Mouse (Mus musculus): ENCODE results near the gene Wdr5b. TPM values are rescaled to one million over a fixed set of nuclear protein-coding genes. Genes with fewer than 3 reads are reported as not detected.

Gene Wdr5b
- polyA plus RNA-seq, 1 experiment from 2014 or later: 11.6 TPM

DNA sequence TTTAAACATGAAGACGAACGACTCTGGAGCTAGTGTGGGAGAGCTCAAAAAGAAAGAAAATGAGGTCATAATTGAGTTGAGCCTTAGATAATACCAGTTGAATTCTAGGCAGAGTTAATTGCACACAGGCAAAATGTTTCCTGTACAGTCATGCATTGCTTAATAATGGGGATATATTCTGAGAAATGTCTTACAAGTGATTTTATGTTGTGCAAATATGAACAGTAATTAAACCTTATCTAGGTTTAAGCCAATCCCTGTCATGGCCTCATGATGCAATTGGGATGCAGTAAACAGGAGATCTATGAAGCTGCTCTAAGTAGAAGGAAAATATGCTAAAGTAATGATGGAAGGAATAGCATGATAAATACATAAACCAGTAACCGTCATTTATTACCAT, 33.8 kb downstream of the Wdr5b start:
- Histone ChIP-seq H3K27me3 (ENCODE audit: control insufficient read depth, insufficient read depth, low read length) (no peaks in the 10 kb centered on the region), H3K4me2 (ENCODE audit: low read depth, low read length, severe bottlenecking) (no peak overlapping the region), H3K9me3 (ENCODE audit: control insufficient read depth, low read length) (no peaks in the 10 kb centered on the region), H3K4me3 (ENCODE audit: low read depth, low read length) (no peak overlapping the region), H3K9ac (ENCODE audit: low read length) (no peak overlapping the region), H3K27ac (ENCODE audit: low read depth, low read length) (no peak overlapping the region), H3K36me3 (ENCODE audit: control insufficient read depth, insufficient read depth, low read length) (no peaks in the 10 kb centered on the region), H3K4me1 (replicated peaks; ENCODE audit: control insufficient read depth, insufficient read depth, low read length) (peaks cover 4% of the 10 kb centered on the region)
- no peak for ATAC-seq (replicated peaks; ENCODE audit: low FRiP score)
- 89% methylated on average over 3 of the region's 3 CpGs for WGBS
- no peak for DNase-seq (ENCODE audit: low spot score)

DNA sequence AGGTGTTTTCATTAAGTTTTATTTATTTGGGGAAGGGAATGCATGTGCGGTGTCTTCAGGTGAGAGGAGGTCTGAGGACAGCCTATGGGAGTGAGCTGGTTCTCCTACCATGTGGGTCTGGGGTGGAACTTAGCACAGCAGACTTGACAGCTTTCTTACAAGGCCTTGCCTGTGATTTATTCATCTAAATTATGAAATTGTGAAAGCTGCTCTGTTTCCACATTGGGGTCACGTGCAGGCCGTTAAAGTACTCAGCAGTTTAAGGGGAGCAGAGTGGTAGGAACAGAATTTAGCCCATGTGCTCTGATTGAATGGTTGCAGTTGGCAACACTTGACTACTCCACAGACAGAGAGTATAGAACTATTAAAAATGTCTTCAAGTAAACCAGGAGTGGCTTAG, 38.9 kb downstream of the Wdr5b start:
- H3K4me1 ChIP-seq (replicated peaks; ENCODE audit: control insufficient read depth, insufficient read depth, low read length): no peaks in the 10 kb centered on the region
- DNase-seq (ENCODE audit: low spot score) (no peak), ATAC-seq (replicated peaks; ENCODE audit: low FRiP score) (no peak)
- H3K27ac ChIP-seq (ENCODE audit: low read depth, low read length): no peak overlapping the region
- H3K9ac ChIP-seq (ENCODE audit: low read length): no peak overlapping the region
- H3K27me3 ChIP-seq (ENCODE audit: control insufficient read depth, insufficient read depth, low read length): no peaks in the 10 kb centered on the region
- 95% methylated on average over 3 of the region's 3 CpGs for WGBS
- no peak overlapping the region for H3K4me2 ChIP-seq (ENCODE audit: low read depth, low read length, severe bottlenecking)
- H3K36me3 ChIP-seq (ENCODE audit: control insufficient read depth, insufficient read depth, low read length): no peaks in the 10 kb centered on the region; the same call in 1 of the 2 replicates
- H3K4me3 ChIP-seq (ENCODE audit: low read depth, low read length): no peak overlapping the region
- no peaks in the 10 kb centered on the region for H3K9me3 ChIP-seq (ENCODE audit: control insufficient read depth, low read length)

- WGBS: 92% methylated on average over 4 of the region's 4 CpGs
- no peak overlapping the region for H3K27ac ChIP-seq (ENCODE audit: low read depth, low read length)
- H3K4me2 ChIP-seq (ENCODE audit: low read depth, low read length, severe bottlenecking): no peak overlapping the region
- no peak for ATAC-seq (replicated peaks; ENCODE audit: low FRiP score)
- no peaks in the 10 kb centered on the region for H3K9me3 ChIP-seq (ENCODE audit: control insufficient read depth, low read length)
- no peaks in the 10 kb centered on the region for H3K4me1 ChIP-seq (replicated peaks; ENCODE audit: control insufficient read depth, insufficient read depth, low read length)
- no peak for DNase-seq (ENCODE audit: low spot score)
- H3K4me3 ChIP-seq (ENCODE audit: low read depth, low read length): no peak overlapping the region
- H3K27me3 ChIP-seq (ENCODE audit: control insufficient read depth, insufficient read depth, low read length): no peaks in the 10 kb centered on the region
- no peak overlapping the region for H3K9ac ChIP-seq (ENCODE audit: low read length)
- H3K36me3 ChIP-seq (ENCODE audit: control insufficient read depth, insufficient read depth, low read length): no peaks in the 10 kb centered on the region; the same call in 1 of the 2 replicates
Observed at GRCm38 (mm10) chr16:36087846-36088245, 46.9 kb downstream of the Wdr5b start.

DNA sequence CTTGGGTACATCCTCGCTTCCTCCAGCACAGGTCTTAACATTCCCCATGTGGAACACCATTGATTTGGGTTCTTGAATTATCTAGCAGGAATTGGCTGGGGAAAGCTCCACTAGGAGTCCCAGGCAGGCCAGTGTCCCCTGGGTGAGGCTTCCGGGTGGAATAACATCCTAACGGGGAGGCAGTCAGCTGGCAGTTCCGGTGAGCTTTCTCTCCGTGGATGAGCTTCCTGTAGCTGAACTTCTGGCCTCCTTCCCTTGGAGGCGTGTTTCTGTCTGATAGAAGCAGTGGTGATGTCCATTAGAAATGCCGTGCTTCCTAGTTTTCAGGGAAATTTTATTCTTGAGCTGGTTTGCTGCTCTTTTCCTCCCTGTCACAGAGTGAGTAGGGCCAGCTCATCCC, 48.1 kb downstream of the Wdr5b start:
- H3K9me3 ChIP-seq (ENCODE audit: control insufficient read depth, low read length): no peaks in the 10 kb centered on the region
- no peaks in the 10 kb centered on the region for H3K27me3 ChIP-seq (ENCODE audit: control insufficient read depth, insufficient read depth, low read length)
- H3K27ac ChIP-seq (ENCODE audit: low read depth, low read length): no peak overlapping the region
- H3K4me2 ChIP-seq (ENCODE audit: low read depth, low read length, severe bottlenecking): no peak overlapping the region
- no peak for DNase-seq (ENCODE audit: low spot score)
- H3K9ac ChIP-seq (ENCODE audit: low read length): no peak overlapping the region
- ATAC-seq (replicated peaks; ENCODE audit: low FRiP score): no peak
- H3K4me1 ChIP-seq (replicated peaks; ENCODE audit: control insufficient read depth, insufficient read depth, low read length): no peaks in the 10 kb centered on the region
- H3K36me3 ChIP-seq (ENCODE audit: control insufficient read depth, insufficient read depth, low read length): no peaks in the 10 kb centered on the region; the same call in 1 of the 2 replicates
- H3K4me3 ChIP-seq (ENCODE audit: low read depth, low read length): no peak overlapping the region
- 90% methylated on average over 7 of the region's 7 CpGs for WGBS

DNA sequence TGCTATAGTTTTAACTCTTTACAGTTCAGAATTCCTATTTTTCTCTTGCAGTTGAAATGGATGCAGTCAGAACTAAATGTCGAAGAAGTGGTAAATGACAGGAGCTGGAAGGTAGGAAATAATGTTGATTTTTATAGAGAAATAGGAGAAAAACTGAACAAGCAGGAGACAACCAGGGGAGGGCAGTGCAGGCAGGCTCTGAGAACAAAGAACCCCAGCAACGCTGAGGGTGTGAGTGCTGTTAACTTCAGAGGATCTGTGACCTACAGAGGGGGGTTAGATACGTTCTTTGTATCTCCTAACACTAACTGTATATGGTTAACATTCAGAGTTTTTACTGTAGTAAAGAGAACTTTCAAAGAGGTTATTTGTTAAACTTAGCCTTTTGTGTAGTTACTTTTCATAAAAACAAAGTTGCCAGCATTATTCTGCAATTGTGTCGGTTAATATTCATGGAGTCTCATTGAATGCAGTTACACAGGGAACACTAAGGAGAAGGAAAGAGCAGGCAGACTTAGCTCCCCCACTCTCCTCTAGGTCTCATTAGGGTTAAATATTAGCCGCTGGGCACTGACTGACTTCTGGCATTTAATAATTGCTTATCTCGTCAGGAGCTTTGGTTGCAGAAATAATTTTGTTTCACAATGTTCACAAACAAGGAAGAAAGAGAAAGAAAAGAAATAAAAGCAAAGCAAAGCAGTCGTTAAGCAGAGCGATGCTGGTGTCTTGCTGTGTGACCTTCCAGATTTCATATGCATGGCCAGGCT, 49.0 kb downstream of the Wdr5b start:
- Histone ChIP-seq H3K4me2 (ENCODE audit: low read depth, low read length, severe bottlenecking) (no peak overlapping the region), H3K27ac (ENCODE audit: low read depth, low read length) (no peak overlapping the region), H3K9me3 (ENCODE audit: control insufficient read depth, low read length) (no peaks in the 10 kb centered on the region), H3K27me3 (ENCODE audit: control insufficient read depth, insufficient read depth, low read length) (no peaks in the 10 kb centered on the region), H3K4me1 (replicated peaks; ENCODE audit: control insufficient read depth, insufficient read depth, low read length) (no peaks in the 10 kb centered on the region), H3K4me3 (ENCODE audit: low read depth, low read length) (no peak overlapping the region), H3K36me3 (ENCODE audit: control insufficient read depth, insufficient read depth, low read length) (no peaks in the 10 kb centered on the region; the same call in 1 of the 2 replicates), H3K9ac (ENCODE audit: low read length) (no peak overlapping the region)
- DNase-seq (ENCODE audit: low spot score) (no peak), ATAC-seq (replicated peaks; ENCODE audit: low FRiP score) (no peak)
- 70% methylated on average over 8 of the region's 8 CpGs for WGBS

- Histone ChIP-seq H3K4me2 (ENCODE audit: low read depth, low read length, severe bottlenecking) (no peak overlapping the region), H3K27me3 (ENCODE audit: control insufficient read depth, insufficient read depth, low read length) (no peaks in the 10 kb centered on the region), H3K27ac (ENCODE audit: low read depth, low read length) (no peak overlapping the region), H3K4me1 (replicated peaks; ENCODE audit: control insufficient read depth, insufficient read depth, low read length) (no peaks in the 10 kb centered on the region), H3K36me3 (ENCODE audit: control insufficient read depth, insufficient read depth, low read length) (no peaks in the 10 kb centered on the region; the same call in 1 of the 2 replicates), H3K4me3 (ENCODE audit: low read depth, low read length) (no peak overlapping the region), H3K9me3 (ENCODE audit: control insufficient read depth, low read length) (no peaks in the 10 kb centered on the region), H3K9ac (ENCODE audit: low read length) (no peak overlapping the region)
- ATAC-seq (replicated peaks; ENCODE audit: low FRiP score) (no peak), DNase-seq (ENCODE audit: low spot score) (no peak)
- WGBS: 89% methylated on average over 11 of the region's 11 CpGs
Observed at GRCm38 (mm10) chr16:36090785-36091509, 50.0 kb downstream of the Wdr5b start.

Other genes with a start within 250 kb of the Wdr5b start
- gene Parp14, start 169.6 kb upstream of the Wdr5b start, polyA plus RNA-seq (2014; fragmentation: Nextera tagmentation; extraction: Ambion mirVana): 0.12 and 0.45 TPM in 2 replicates
- 3.9 and 4.2 TPM in 2 replicates for gene Parp9, start 102.7 kb upstream of the Wdr5b start, polyA plus RNA-seq (2014; fragmentation: Nextera tagmentation; extraction: Ambion mirVana)
- gene Dtx3l, start 102.0 kb upstream of the Wdr5b start, polyA plus RNA-seq (2014; fragmentation: Nextera tagmentation; extraction: Ambion mirVana): 5.7 and 6.2 TPM in 2 replicates
- gene Kpna1, start 62.4 kb upstream of the Wdr5b start, polyA plus RNA-seq (2014; fragmentation: Nextera tagmentation; extraction: Ambion mirVana): 84.9 and 86.5 TPM in 2 replicates
- gene Fam162a, start 30.4 kb downstream of the Wdr5b start, polyA plus RNA-seq (2014; fragmentation: Nextera tagmentation; extraction: Ambion mirVana): 307 and 308 TPM in 2 replicates
- 86.6 and 93.6 TPM in 2 replicates for gene Ccdc58, start 30.5 kb downstream of the Wdr5b start, polyA plus RNA-seq (2014; fragmentation: Nextera tagmentation; extraction: Ambion mirVana)
- not detected in 2 replicates for gene Csta1, start 90.1 kb downstream of the Wdr5b start, polyA plus RNA-seq (2014; fragmentation: Nextera tagmentation; extraction: Ambion mirVana)
- 0.90 TPM in 1 of 2 replicates, not detected in the other for gene Stfa2l1, start 115.6 kb downstream of the Wdr5b start, polyA plus RNA-seq (2014; fragmentation: Nextera tagmentation; extraction: Ambion mirVana)
- gene Gm5483, start 143.0 kb downstream of the Wdr5b start, polyA plus RNA-seq (2014; fragmentation: Nextera tagmentation; extraction: Ambion mirVana): 1.5 TPM in 1 of 2 replicates, not detected in the other
- gene Gm5416, start 169.2 kb downstream of the Wdr5b start, polyA plus RNA-seq (2014; fragmentation: Nextera tagmentation; extraction: Ambion mirVana): not detected in 2 replicates
- not detected in 2 replicates for gene 2010005H15Rik, start 180.3 kb downstream of the Wdr5b start, polyA plus RNA-seq (2014; fragmentation: Nextera tagmentation; extraction: Ambion mirVana)
- gene Stfa1, start 235.8 kb downstream of the Wdr5b start, polyA plus RNA-seq (2014; fragmentation: Nextera tagmentation; extraction: Ambion mirVana): 1.9 TPM in 1 of 2 replicates, not detected in the other

All from forebrain, embryonic 11.5 days (tissue).